Mouse (Mus musculus) liver, embryonic 11.5 days (tissue): ENCODE data around the gene Matk. TPM values are rescaled to one million over a fixed set of nuclear protein-coding genes. Genes with fewer than 3 reads are reported as not detected.
"Not testable (repeated sequence)": the region's sequence is repeated elsewhere in the genome, so short reads cannot be mapped to it uniquely, and the experiment has no call there.

Source experiments
- ATAC-seq: fragments of 200-750 bp; cut with Nextera tagmentation; replicated peaks from 2 replicates; pipeline ENCODE4 v1.8.0; 2017; ENCODE audit warnings: moderate number of reproducible peaks, mild to moderate bottlenecking, moderate TSS enrichment, moderate library complexity; ENCODE audit not compliant: low FRiP score
- DNase-seq: peaks from one replicate; pipeline ENCODE4 v3.0.0-alpha.2; 2017; ENCODE audit warnings: low spot score
- H3K27ac ChIP-seq: fragments of 300-500 bp; sonication (generic); 2 replicates; pipeline ENCODE4 v1.5.1; 2014; ENCODE audit warnings: mild to moderate bottlenecking, low read depth, low read length, control low read depth
- H3K27me3 ChIP-seq: fragments of 300-500 bp; sonication (generic); replicated peaks from 2 replicates; pipeline ENCODE4 v1.6.1; 2014; ENCODE audit warnings: low read length, mixed read lengths; ENCODE audit not compliant: control insufficient read depth, insufficient read depth
- H3K36me3 ChIP-seq: fragments of 300-500 bp; sonication (generic); 2 replicates; pipeline ENCODE4 v1.6.1; 2014; ENCODE audit warnings: mild to moderate bottlenecking, low read length, moderate library complexity, mixed read lengths; ENCODE audit not compliant: control insufficient read depth, insufficient read depth
- H3K4me1 ChIP-seq: fragments of 300-500 bp; sonication (generic); replicated peaks from 2 replicates; pipeline ENCODE4 v1.6.1; 2014; ENCODE audit warnings: low read length, mixed read lengths; ENCODE audit not compliant: control insufficient read depth, insufficient read depth
- H3K4me2 ChIP-seq: fragments of 300-500 bp; sonication (generic); 2 replicates; pipeline ENCODE4 v1.6.1; 2014; ENCODE audit warnings: mild to moderate bottlenecking, control low read depth, moderate library complexity
- H3K4me3 ChIP-seq: fragments of 300-500 bp; sonication (generic); 2 replicates; pipeline ENCODE4 v1.5.1; 2014; ENCODE audit warnings: low read depth, low read length, control low read depth
- H3K9ac ChIP-seq: fragments of 300-500 bp; sonication (generic); 2 replicates; pipeline ENCODE4 v1.6.1; 2014; ENCODE audit warnings: low read depth, low read length, control low read depth
- H3K9me3 ChIP-seq: fragments of 300-500 bp; sonication (generic); 2 replicates; pipeline ENCODE4 v1.6.1; 2016; ENCODE audit warnings: low read length, inconsistent platforms, mixed read lengths; ENCODE audit not compliant: control insufficient read depth
- WGBS: fragments of 180-500 bp; shearing (Covaris S2); extraction: QIAGEN DNeasy Blood & Tissue Kit; methylation state at CpG from one replicate; pipeline ENCODE4 v1.1.7; 2014; 5-methylcytosine and 5-hydroxymethylcytosine counted together
- polyA plus RNA-seq: library from polyadenylated mRNA; unstranded; fragments of >200 nt; fragmentation: Nextera tagmentation; extraction: Ambion mirVana; gene quantifications from 2 replicates; pipeline ENCODE4 v1.2.1, GENCODE M21; 2014

The Matk gene
- polyA plus RNA-seq = 2.1 TPM in 2 replicates

DNA sequence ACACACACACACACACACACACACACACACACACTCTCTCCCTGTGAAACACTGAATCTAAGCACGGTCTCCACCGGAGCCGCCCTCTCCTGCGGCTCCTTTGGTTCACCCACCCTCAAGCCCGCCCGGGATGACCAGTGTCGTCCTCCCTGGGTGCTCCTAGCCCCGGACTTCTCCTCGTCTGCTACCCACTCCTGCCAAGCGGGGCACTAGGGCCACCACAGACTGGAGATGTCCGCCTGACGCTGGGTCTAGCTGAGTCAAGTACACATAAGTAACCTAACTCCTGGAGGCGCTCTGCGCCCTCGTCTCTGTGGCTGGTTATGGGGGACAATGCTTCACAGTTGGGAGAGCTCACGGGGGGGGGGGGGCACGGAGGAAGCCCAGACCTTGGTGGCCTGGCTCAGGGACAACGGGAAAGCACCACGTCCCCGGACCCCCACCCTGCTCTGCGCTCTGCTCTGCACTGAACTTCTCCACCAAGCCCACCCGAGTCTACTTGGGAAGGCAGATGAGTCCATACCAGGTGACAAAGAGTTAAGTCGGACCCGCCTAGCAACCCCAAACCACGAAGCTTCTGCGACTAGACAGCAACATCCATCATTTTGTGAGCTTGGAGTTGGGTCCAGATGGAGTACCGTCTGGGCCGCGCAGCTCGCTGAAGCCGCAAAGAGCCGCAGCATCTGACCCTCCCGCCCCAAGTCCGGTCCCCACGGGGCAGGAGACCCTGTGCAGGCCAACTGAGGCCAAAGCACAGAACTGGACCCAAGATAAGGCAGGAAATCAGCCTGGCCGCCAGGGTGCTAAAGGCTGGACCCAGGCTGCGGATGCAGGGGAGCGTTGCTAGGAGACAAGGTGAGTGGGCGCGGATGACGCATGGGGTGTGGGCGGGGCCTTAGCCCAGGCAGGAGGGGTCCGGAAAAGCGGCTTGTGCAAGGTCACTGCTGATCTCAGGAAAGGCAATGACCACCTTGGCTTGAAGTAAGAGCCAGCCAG lies at the start of gene Matk:
Gene Matk, plus strand, starts transcription at position 512 of the 996 bp plus-strand sequence.
- Histone ChIP-seq H3K4me2 (no peak within 1 kb of the TSS), H3K9me3 (no peaks in the 10 kb centered on the region), H3K4me1 (peaks cover 12% of the 10 kb centered on the region), H3K27ac (no peak within 1 kb of the TSS), H3K27me3 (peaks cover 66% of the 10 kb centered on the region), H3K36me3 (no peaks in the 10 kb centered on the region), H3K9ac (no peak within 1 kb of the TSS), H3K4me3 (no peak within 1 kb of the TSS)
- DNase-seq = no peak
- no peak for ATAC-seq
- 17% methylated on average over 44 of the region's 44 CpGs for WGBS

DNA sequence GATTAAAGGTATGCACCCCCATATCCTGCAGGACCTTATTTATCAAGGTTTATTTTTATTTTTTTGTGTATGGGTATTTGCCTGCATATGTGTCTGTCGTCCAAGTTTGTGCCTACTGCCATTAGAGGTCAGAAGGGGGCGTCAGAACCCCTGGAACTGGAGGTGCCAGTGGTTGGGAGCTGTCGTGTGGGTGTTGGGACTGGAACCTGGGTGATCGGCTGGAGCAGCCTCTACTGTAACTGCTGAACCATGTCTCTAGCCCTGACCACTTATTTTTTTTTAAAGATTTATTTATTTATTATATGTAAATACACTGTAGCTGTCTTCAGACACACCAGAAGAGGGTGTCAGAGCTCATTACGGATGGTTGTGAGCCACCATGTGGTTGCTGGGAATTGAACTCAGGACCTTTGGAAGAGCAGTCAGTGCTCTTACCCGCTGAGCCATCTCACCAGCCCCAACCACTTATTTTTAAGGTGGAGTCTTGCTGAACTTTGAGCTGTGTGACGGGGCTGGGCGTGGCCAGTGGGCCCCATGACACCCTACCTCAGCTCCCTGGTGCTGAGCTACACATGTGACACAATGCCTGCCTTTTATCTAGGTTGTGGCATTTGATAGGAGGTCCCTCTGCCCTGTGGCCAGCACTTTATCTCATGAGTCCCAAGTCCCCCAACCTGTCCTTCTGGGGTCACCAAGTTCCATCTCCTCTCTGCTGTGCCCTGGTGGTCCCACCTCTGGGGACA lies 49.6 kb upstream of the Matk start:
- H3K4me1 ChIP-seq = peaks cover 8% of the 10 kb centered on the region; the same call in 1 of the 2 replicates
- DNase-seq = no peak

DNA sequence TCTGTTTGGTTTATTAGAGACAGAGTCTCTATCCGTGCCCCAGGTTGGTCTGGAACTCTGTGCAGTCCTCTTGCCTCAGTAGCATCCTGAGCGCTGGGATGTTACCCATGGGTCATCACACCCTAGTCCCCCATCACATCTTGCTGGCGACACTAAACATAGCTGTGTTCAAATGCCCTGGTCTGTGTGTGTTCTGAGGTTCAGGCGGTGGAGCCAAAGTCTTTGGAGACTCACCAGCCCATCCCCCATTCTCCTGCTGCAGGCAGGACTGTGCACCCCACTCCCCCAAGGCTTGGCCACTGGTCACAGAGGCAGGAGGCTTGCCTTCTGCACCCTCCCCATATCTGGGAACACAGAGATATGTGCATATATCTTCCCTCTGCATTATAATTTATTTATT lies 48.6 kb upstream of the Matk start:
- ATAC-seq = no peak
- no peak overlapping the region for H3K27ac ChIP-seq
- H3K9ac ChIP-seq = no peak overlapping the region
- H3K4me3 ChIP-seq = no peak overlapping the region
- H3K36me3 ChIP-seq = no peaks in the 10 kb centered on the region
- H3K4me1 ChIP-seq = peaks cover 8% of the 10 kb centered on the region; the same call in 1 of the 2 replicates
- no peak overlapping the region for H3K4me2 ChIP-seq
- no peaks in the 10 kb centered on the region for H3K9me3 ChIP-seq
- peaks cover 10% of the 10 kb centered on the region; the same call in 1 of the 2 replicates for H3K27me3 ChIP-seq
- 69% methylated on average over 4 of the region's 4 CpGs for WGBS
- no peak for DNase-seq

More for the DNA sequence above, 49.6 kb upstream of the Matk start:
- Histone ChIP-seq H3K4me2 (no peak overlapping the region), H3K27ac (no peak overlapping the region; the same call in 1 of the 2 replicates), H3K27me3 (peaks cover 13% of the 10 kb centered on the region), H3K4me3 (no peak overlapping the region), H3K9ac (no peak overlapping the region), H3K9me3 (no peaks in the 10 kb centered on the region), H3K36me3 (no peaks in the 10 kb centered on the region)
- WGBS = 46% methylated on average over 8 of the region's 8 CpGs
- ATAC-seq = peak; percentile 87

DNA sequence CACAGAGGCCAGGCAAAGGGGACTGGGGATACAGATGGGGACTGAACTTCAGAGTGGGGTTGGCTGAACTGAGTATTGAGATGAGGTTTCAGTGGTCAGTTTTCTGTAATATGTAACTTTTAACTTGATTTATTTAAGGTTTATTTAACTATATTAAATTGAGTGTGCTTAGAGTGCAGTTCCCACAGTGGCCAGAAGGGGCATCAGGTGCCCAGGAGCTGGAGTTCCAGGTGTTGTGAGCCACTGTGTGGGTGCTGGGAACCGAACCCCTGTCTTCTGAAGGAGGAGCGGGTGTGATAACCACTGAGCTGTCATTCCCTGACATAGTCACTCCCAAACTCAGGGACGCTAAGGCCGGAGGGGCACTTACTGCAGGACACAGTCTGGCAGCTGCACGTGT lies 42.6 kb upstream of the Matk start:
- Histone ChIP-seq H3K36me3 (no peaks in the 10 kb centered on the region), H3K4me2 (no peak overlapping the region), H3K9ac (no peak overlapping the region), H3K27me3 (peaks cover 2% of the 10 kb centered on the region; the same call in 1 of the 2 replicates), H3K4me1 (no peaks in the 10 kb centered on the region), H3K9me3 (no peaks in the 10 kb centered on the region), H3K4me3 (no peak overlapping the region), H3K27ac (no peak overlapping the region)
- WGBS = 90% methylated on average over 5 of the region's 5 CpGs
- DNase-seq = no peak
- no peak for ATAC-seq

DNA sequence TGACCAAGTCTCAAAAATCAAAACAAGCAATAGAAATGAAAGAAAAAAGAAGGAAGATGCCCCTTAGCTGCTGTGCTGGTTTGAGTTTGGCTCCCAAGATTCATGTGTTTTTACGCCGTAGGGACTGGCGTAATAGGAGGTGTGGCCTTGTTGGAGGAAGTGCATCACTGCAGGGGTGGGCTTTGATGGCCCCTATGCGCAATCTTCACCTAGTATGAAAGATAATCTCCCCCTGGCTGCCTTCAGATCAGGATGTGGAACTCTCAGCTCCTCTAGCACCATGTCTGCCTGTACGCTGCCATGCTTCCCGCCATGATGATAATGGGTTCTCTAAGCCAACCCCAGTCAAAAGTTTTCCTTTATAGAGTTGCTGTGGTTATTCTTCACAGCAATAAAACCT lies 36.5 kb upstream of the Matk start:
- peaks cover 2% of the 10 kb centered on the region for H3K27me3 ChIP-seq
- no peak overlapping the region for H3K4me2 ChIP-seq
- no peak overlapping the region for H3K27ac ChIP-seq
- no peaks in the 10 kb centered on the region for H3K36me3 ChIP-seq
- no peaks in the 10 kb centered on the region for H3K4me1 ChIP-seq
- H3K9me3 ChIP-seq = no peaks in the 10 kb centered on the region
- no peak overlapping the region for H3K9ac ChIP-seq
- no peak for DNase-seq
- no peak for ATAC-seq
- H3K4me3 ChIP-seq = no peak overlapping the region
- WGBS = 70% methylated on average over 6 of the region's 6 CpGs

DNA sequence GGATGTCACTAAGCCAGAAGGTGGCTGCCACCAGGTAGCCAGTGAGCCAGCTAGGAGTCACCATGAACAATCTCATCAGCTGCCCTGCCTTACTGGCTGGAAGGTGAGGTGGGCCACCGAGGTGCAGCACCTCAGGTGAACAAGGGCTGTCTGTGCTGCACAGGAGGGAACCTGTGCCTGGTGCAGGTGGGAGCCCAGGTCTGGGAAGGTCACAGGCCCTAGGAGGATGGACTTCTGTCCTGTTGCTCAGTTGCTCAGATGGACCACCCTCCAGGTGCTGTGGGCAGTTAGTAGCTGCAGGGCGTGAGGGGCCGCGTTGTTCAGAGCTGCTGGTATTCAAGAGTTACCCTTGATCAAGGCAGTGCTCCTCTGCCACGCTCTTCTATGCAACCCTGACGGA lies 35.9 kb upstream of the Matk start:
- H3K4me1 ChIP-seq = no peaks in the 10 kb centered on the region
- DNase-seq (no peak), ATAC-seq (no peak)
- 78% methylated on average over 6 of the region's 6 CpGs for WGBS
- no peak overlapping the region for H3K4me2 ChIP-seq
- no peaks in the 10 kb centered on the region for H3K9me3 ChIP-seq
- no peak overlapping the region for H3K4me3 ChIP-seq
- H3K27me3 ChIP-seq = peaks cover 2% of the 10 kb centered on the region
- no peak overlapping the region for H3K27ac ChIP-seq
- no peak overlapping the region for H3K9ac ChIP-seq
- no peaks in the 10 kb centered on the region for H3K36me3 ChIP-seq

DNA sequence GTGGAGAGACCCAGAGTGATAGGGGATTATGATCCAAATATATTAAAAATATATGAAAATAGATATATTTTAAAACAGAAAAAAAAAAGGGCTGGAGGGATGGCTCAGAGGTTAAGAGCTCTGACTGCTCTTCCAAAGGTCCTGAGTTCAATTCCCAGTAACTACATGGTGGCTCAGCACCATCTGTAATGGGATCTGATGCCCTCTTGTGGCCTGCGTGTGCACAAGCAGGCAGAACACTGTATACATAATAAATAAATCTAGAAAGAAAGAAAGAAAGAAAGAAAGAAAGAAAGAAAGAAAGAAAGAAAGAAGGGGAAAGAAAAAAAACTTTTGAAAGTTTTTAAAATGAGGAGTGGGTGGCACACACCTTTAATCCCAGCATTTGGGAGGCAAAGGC lies 35.5 kb upstream of the Matk start:
- H3K27me3 ChIP-seq, H3K4me3 ChIP-seq, H3K4me1 ChIP-seq, H3K36me3 ChIP-seq, DNase-seq, H3K9ac ChIP-seq, H3K4me2 ChIP-seq, ATAC-seq, H3K9me3 ChIP-seq, H3K27ac ChIP-seq: not testable (repeated sequence)
- WGBS = 7% methylated on average over 1 of the region's 1 CpGs

DNA sequence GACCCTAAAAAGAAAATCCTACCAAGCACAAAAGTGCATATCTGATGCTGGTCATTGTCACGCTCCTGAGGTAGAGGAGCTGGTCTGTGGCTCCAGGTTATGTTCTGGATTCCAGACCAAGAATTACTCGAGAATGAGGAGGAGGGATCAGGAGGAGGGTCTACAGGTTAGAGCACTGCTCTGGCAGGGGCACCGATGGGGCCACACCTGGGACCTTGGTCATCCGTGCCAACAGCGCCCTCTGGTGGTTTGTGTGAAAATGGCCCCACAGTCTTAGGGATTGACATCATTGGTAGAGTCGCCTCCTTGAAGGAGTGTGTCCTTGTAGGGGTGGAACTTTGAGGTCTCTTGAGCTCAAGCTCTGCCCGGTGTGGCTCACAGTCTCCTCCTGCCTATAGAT lies 34.8 kb upstream of the Matk start:
- H3K4me2 ChIP-seq = no peak overlapping the region
- H3K36me3 ChIP-seq = no peaks in the 10 kb centered on the region
- 24% methylated on average over 7 of the region's 7 CpGs for WGBS
- no peak overlapping the region for H3K4me3 ChIP-seq
- no peak overlapping the region for H3K27ac ChIP-seq
- no peak overlapping the region for H3K9ac ChIP-seq
- ATAC-seq (peak; percentile 64), DNase-seq (no peak)
- peaks cover 2% of the 10 kb centered on the region for H3K27me3 ChIP-seq
- no peaks in the 10 kb centered on the region for H3K4me1 ChIP-seq
- H3K9me3 ChIP-seq = no peaks in the 10 kb centered on the region
